Mouse (Mus musculus) natural killer cell, adult 2 months (primary cell): ENCODE measurements around the gene Zfp773.
"Not testable (repeated sequence)": the region's sequence is repeated elsewhere in the genome, so short reads cannot be mapped to it uniquely, and the experiment has no call there.

Source experiments
- DNase-seq, 2 experiments: peaks; one replicate each; pipeline ENCODE4 v3.0.0; 2022; ENCODE audit warnings: low spot score in 2 of 2

The Zfp773 gene

GRCm38 (mm10) chr7:7136379-7136866 lies at the start of gene Zfp773:
Gene Zfp773, minus strand, starts transcription at chr7:7136755.
- DNase-seq, result peak in 1 of 2 experiments; percentile 10

GRCm38 (mm10) chr7:7185897-7186296 lies 49.3 kb upstream of the Zfp773 start:
- no peak for DNase-seq

GRCm38 (mm10) chr7:7171227-7172147 lies 34.9 kb upstream of the Zfp773 start, which contains the start of gene Zfp418:
Gene Zfp418, plus strand, starts transcription at chr7:7171330.
- peak; percentile 15 to 30 for DNase-seq

GRCm38 (mm10) chr7:7145991-7146608 lies 9.5 kb upstream of the Zfp773 start:
- DNase-seq, result no peak

- no peak for DNase-seq
Observed at GRCm38 (mm10) chr7:7144215-7144614, 7.7 kb upstream of the Zfp773 start.

GRCm38 (mm10) chr7:7132751-7133150 lies 3.8 kb downstream of the Zfp773 start:
- no peak for DNase-seq

- DNase-seq, result not testable (repeated sequence)
Observed at GRCm38 (mm10) chr7:7130491-7131124, 5.9 kb downstream of the Zfp773 start.

GRCm38 (mm10) chr7:7121602-7121980 lies 15.0 kb downstream of the Zfp773 start:
- DNase-seq, result no peak

- peak; percentile 74 to 76 for DNase-seq
Observed at GRCm38 (mm10) chr7:7120921-7121601, 15.5 kb downstream of the Zfp773 start, which contains the start of gene Zfp954. Gene Zfp954, minus strand, starts transcription at chr7:7121488.

- no peak for DNase-seq
Observed at GRCm38 (mm10) chr7:7118441-7118840, 18.1 kb downstream of the Zfp773 start.

- no peak for DNase-seq
Observed at GRCm38 (mm10) chr7:7108501-7108900, 28.1 kb downstream of the Zfp773 start.
